Mouse (Mus musculus) limb, embryonic 10.5 days (tissue): Measurements from ENCODE around the gene Emc9. TPM values are rescaled to one million over a fixed set of nuclear protein-coding genes. Genes with fewer than 3 reads are reported as not detected.

Experiments used
- DNase-seq: peaks from one replicate; pipeline ENCODE4 v3.0.0-alpha.2; 2017; ENCODE audit warnings: low spot score
- H3K27ac ChIP-seq: fragments of 300-500 bp; sonication (generic); 2 replicates; pipeline ENCODE4 v1.5.1; 2016; ENCODE audit warnings: mild to moderate bottlenecking
- H3K27me3 ChIP-seq: fragments of 300-500 bp; sonication (generic); 2 replicates; pipeline ENCODE4 v1.6.1; 2016; ENCODE audit warnings: low read depth, mild to moderate bottlenecking; ENCODE audit not compliant: poor library complexity, severe bottlenecking
- H3K36me3 ChIP-seq: fragments of 300-500 bp; sonication (generic); 2 replicates; pipeline ENCODE4 v1.6.1; 2016; ENCODE audit warnings: mild to moderate bottlenecking, moderate library complexity
- H3K4me1 ChIP-seq: fragments of 300-500 bp; sonication (generic); 2 replicates; pipeline ENCODE4 v1.6.1; 2016
- H3K4me3 ChIP-seq: fragments of 300-500 bp; sonication (generic); 2 replicates; pipeline ENCODE4 v1.5.1; 2016; ENCODE audit warnings: mild to moderate bottlenecking, moderate library complexity
- H3K9me3 ChIP-seq: fragments of 300-500 bp; sonication (generic); replicated peaks from 2 replicates; pipeline ENCODE4 v1.6.1; 2016; ENCODE audit warnings: mild to moderate bottlenecking
- WGBS: fragments of 180-500 bp; shearing (Covaris S2); methylation state at CpG from one replicate; pipeline ENCODE4 v1.1.7; 2016; 5-methylcytosine and 5-hydroxymethylcytosine counted together
- polyA plus RNA-seq: library from polyadenylated mRNA; unstranded; fragments of >200 nt; fragmentation: Nextera tagmentation; extraction: Ambion mirVana; gene quantifications from 2 replicates; pipeline ENCODE4 v1.2.1, GENCODE M21; 2016

Gene Emc9
- polyA plus RNA-seq, 1 experiment from 2014 or later = 5.4 TPM

- H3K4me1 ChIP-seq = no peaks in the 10 kb centered on the region
- H3K27ac ChIP-seq = no peak overlapping the region
- H3K4me3 ChIP-seq = no peak overlapping the region
- H3K27me3 ChIP-seq = no peaks in the 10 kb centered on the region
- DNase-seq = no peak
- no peaks in the 10 kb centered on the region for H3K9me3 ChIP-seq
- H3K36me3 ChIP-seq = peaks cover 42% of the 10 kb centered on the region
- 90% methylated on average over 6 of the region's 6 CpGs for WGBS
These were observed 34.9 kb downstream of the Emc9 start for GRCm38 (mm10) chr14:55550191-55550590.

DNA sequence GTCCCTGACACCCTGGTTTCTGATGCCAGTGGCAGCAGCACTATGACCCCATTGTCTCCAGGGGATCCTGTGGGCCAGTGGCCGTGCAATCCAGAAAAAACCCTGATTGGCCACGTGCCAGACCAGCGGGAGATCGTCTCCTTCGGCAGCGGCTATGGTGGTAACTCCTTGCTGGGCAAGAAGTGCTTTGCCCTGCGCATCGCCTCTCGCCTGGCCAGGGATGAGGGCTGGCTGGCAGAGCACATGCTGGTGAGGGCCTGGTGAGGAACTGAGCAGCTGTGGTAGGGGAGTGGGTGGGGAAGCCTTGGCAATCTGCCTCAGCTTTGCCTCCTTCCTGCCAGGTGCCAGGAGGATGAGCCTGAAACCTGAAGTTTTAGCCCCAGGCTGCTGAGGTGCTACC, 40.8 kb downstream of the Emc9 start:
- H3K4me1 ChIP-seq = peaks cover 18% of the 10 kb centered on the region
- DNase-seq = no peak
- H3K9me3 ChIP-seq = no peaks in the 10 kb centered on the region
- 90% methylated on average over 9 of the region's 9 CpGs for WGBS
- no peak overlapping the region for H3K27ac ChIP-seq
- peaks cover 70% of the 10 kb centered on the region for H3K36me3 ChIP-seq
- H3K27me3 ChIP-seq = peaks cover 1% of the 10 kb centered on the region; the same call in 1 of the 2 replicates
- H3K4me3 ChIP-seq = no peak overlapping the region

DNA sequence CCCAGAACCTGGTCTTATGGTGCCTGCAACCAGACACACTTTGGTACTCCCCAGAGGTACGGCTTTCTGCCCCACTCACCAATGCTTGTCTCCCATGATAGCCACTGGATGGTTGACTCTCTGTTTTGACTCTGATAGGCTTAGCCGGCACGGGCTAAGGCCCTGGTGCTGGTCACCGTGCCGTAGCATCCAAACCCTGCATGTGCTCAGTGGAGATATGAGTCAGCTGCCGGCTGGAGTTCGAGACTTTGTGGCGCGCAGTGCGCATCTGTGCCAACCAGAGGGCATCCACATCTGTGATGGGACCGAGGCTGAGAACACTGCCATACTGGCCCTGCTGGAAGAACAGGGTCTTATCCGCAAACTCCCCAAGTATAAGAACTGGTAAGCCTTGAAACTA, 42.8 kb downstream of the Emc9 start:
- H3K4me1 ChIP-seq = peaks cover 18% of the 10 kb centered on the region
- WGBS = 94% methylated on average over 12 of the region's 12 CpGs
- no peaks in the 10 kb centered on the region for H3K9me3 ChIP-seq
- no peak overlapping the region for H3K4me3 ChIP-seq
- H3K27ac ChIP-seq = no peak overlapping the region
- peaks cover 49% of the 10 kb centered on the region for H3K36me3 ChIP-seq
- peaks cover 6% of the 10 kb centered on the region; the same call in 1 of the 2 replicates for H3K27me3 ChIP-seq
- DNase-seq = no peak

DNA sequence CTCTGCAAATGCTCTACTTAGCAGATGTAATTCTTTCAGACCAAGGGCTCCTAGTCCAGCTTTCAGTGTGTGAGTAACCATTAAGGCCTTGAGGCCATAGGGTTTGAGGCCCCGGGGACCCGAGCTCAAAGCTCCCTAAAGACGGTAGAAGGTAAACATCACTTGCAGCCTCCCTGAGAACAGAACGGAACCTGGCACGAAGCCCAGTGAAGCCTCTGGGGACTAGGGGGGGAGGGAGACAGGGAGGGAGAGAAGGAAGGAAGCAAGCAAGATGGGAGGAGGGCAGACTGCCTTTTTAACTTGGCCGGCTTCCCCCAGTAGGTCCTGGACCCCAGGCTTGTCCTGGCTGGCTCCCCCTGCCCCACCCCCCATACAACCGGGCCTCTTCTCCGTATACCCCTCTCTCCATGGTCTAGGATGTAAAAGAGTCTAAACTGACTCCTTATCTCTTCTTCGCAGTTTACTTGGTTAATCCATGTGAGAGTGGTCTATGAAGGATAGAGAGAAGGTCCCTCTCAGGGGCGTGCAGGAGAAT, 44.2 kb downstream of the Emc9 start:
- 8% methylated on average over 10 of the region's 10 CpGs for WGBS
- DNase-seq = peak; percentile 57

GRCm38 (mm10) chr14:55540067-55540786, 44.9 kb downstream of the Emc9 start, which contains the start of gene Pck2:
Gene Pck2, plus strand, starts transcription at chr14:55540266.
- Histone ChIP-seq H3K4me3 (peak within 1 kb of the TSS; percentile 69), H3K27ac (peak within 1 kb of the TSS; percentile 88), H3K36me3 (peaks cover 31% of the 10 kb centered on the region), H3K27me3 (peaks cover 6% of the 10 kb centered on the region; the same call in 1 of the 2 replicates), H3K4me1 (peaks cover 18% of the 10 kb centered on the region), H3K9me3 (no peaks in the 10 kb centered on the region)
- DNase-seq = peak; percentile 86
- under 1% methylated on average over 32 of the region's 32 CpGs for WGBS

More for the DNA sequence above, 44.2 kb downstream of the Emc9 start:
- Histone ChIP-seq H3K4me1 (peaks cover 18% of the 10 kb centered on the region), H3K27me3 (peaks cover 6% of the 10 kb centered on the region; the same call in 1 of the 2 replicates), H3K9me3 (no peaks in the 10 kb centered on the region), H3K36me3 (peaks cover 36% of the 10 kb centered on the region), H3K4me3 (peak overlapping the region; percentile 69), H3K27ac (peak overlapping the region; percentile 88)

DNA sequence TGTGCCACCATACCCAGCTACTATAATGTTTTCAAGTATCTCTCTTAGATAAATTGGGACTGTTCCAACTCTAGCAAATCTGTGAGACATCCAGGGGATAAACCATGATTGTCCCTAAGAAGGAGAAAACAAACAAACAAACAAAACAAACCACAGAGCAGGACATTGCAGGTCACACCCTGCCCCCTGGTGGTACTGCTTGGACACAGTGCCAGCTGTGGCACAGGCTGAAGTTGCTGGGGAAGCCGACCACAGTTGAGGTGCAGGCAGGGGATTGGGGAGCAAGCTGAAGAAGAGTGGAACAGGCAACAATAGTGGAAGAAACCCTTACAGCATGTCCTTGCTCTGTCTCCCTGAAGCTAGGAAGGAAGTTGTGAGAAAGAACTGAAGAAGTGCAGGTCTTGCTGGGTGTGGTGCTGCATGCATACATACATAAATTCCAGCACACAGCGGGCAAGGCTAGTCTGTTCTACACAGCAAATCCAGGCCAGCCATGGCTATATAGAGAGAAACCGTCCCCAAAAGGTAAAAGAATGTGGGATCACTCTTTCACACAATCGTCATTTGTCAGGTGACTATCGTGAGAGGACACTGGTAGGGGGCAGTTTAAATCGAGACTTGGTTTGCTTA, 48.9 kb downstream of the Emc9 start:
- peak; percentile 53 for DNase-seq
- peaks cover 6% of the 10 kb centered on the region; the same call in 1 of the 2 replicates for H3K27me3 ChIP-seq
- no peaks in the 10 kb centered on the region for H3K9me3 ChIP-seq
- H3K4me1 ChIP-seq = peaks cover 15% of the 10 kb centered on the region
- H3K27ac ChIP-seq = no peak overlapping the region
- WGBS = 50% methylated on average over 6 of the region's 6 CpGs
- H3K36me3 ChIP-seq = no peaks in the 10 kb centered on the region
- no peak overlapping the region for H3K4me3 ChIP-seq

Other genes with a start within 250 kb of the Emc9 start
- 74.5 and 83.2 TPM in 2 replicates for gene Dhrs4, start 106.5 kb downstream of the Emc9 start, polyA plus RNA-seq
- gene Carmil3, start 94.7 kb downstream of the Emc9 start, polyA plus RNA-seq = 2.4 and 2.9 TPM in 2 replicates
- gene Cpne6, start 74.9 kb downstream of the Emc9 start, polyA plus RNA-seq = 0.05 TPM in 1 of 2 replicates, not detected in the other
- gene Nrl, start 60.3 kb downstream of the Emc9 start, polyA plus RNA-seq = not detected in 2 replicates
- gene Pck2, start 45.0 kb downstream of the Emc9 start, polyA plus RNA-seq = 22.1 and 26.9 TPM in 2 replicates
- 62.3 and 69.1 TPM in 2 replicates for gene Dcaf11, start 25.3 kb downstream of the Emc9 start, polyA plus RNA-seq
- gene A730061H03Rik, start 24.9 kb downstream of the Emc9 start, polyA plus RNA-seq = 0.59 and 0.87 TPM in 2 replicates
- 1.3 and 3.9 TPM in 2 replicates for gene Fitm1, start 9.7 kb downstream of the Emc9 start, polyA plus RNA-seq
- 109 and 115 TPM in 2 replicates for gene Psme1, start 7.2 kb downstream of the Emc9 start, polyA plus RNA-seq
- 157 and 192 TPM in 2 replicates for gene Psme2, start 5.8 kb upstream of the Emc9 start, polyA plus RNA-seq
- 19.7 and 22.6 TPM in 2 replicates for gene Rnf31, start 6.4 kb upstream of the Emc9 start, polyA plus RNA-seq
- gene Irf9, start 18.3 kb upstream of the Emc9 start, polyA plus RNA-seq = 4.9 and 7.0 TPM in 2 replicates
- gene Rec8, start 32.7 kb upstream of the Emc9 start, polyA plus RNA-seq = 6.1 and 12.1 TPM in 2 replicates
- gene Ipo4, start 50.7 kb upstream of the Emc9 start, polyA plus RNA-seq = 134 and 152 TPM in 2 replicates
- gene Gm49378, start 52.6 kb upstream of the Emc9 start, polyA plus RNA-seq = 1.1 and 2.2 TPM in 2 replicates
- gene Tm9sf1, start 58.5 kb upstream of the Emc9 start, polyA plus RNA-seq = 80.6 and 92.0 TPM in 2 replicates
- 0.60 and 0.61 TPM in 2 replicates for gene Tssk4, start 64.9 kb upstream of the Emc9 start, polyA plus RNA-seq
- gene Mdp1, start 75.2 kb upstream of the Emc9 start, polyA plus RNA-seq = 58.8 and 67.0 TPM in 2 replicates
- 55.8 and 60.8 TPM in 2 replicates for gene Gmpr2, start 86.6 kb upstream of the Emc9 start, polyA plus RNA-seq
- gene Nedd8, start 86.8 kb upstream of the Emc9 start, polyA plus RNA-seq = 649 and 655 TPM in 2 replicates
- 66.2 and 77.9 TPM in 2 replicates for gene Tinf2, start 96.5 kb upstream of the Emc9 start, polyA plus RNA-seq
- gene Tgm1, start 128.6 kb upstream of the Emc9 start, polyA plus RNA-seq = 1.5 and 1.9 TPM in 2 replicates
- gene Rabggta, start 137.0 kb upstream of the Emc9 start, polyA plus RNA-seq = 27.3 and 29.7 TPM in 2 replicates
- gene Dhrs1, start 160.4 kb upstream of the Emc9 start, polyA plus RNA-seq = 65.2 and 67.4 TPM in 2 replicates
- 68.7 and 71.4 TPM in 2 replicates for gene Nop9, start 160.4 kb upstream of the Emc9 start, polyA plus RNA-seq
- 0.24 TPM in 1 of 2 replicates, not detected in the other for gene Cideb, start 173.2 kb upstream of the Emc9 start, polyA plus RNA-seq
- gene Ltb4r2, start 176.1 kb upstream of the Emc9 start, polyA plus RNA-seq = 0.23 and 0.30 TPM in 2 replicates
- gene Ltb4r1, start 180.7 kb upstream of the Emc9 start, polyA plus RNA-seq = 0.14 and 0.26 TPM in 2 replicates
- gene Adcy4, start 198.8 kb upstream of the Emc9 start, polyA plus RNA-seq = 7.7 and 13.3 TPM in 2 replicates
- gene Ripk3, start 203.6 kb upstream of the Emc9 start, polyA plus RNA-seq = 25.3 and 29.3 TPM in 2 replicates
- gene Nfatc4, start 237.8 kb upstream of the Emc9 start, polyA plus RNA-seq = 106 and 157 TPM in 2 replicates